Mouse (Mus musculus): ENCODE data around the gene Krt23.

The Krt23 gene

GRCm38 (mm10) chr11:99454044-99454443 lies 38.9 kb downstream of the Krt23 start:
- no peak for DNase-seq (ENCODE audit: low read depth)

DNA sequence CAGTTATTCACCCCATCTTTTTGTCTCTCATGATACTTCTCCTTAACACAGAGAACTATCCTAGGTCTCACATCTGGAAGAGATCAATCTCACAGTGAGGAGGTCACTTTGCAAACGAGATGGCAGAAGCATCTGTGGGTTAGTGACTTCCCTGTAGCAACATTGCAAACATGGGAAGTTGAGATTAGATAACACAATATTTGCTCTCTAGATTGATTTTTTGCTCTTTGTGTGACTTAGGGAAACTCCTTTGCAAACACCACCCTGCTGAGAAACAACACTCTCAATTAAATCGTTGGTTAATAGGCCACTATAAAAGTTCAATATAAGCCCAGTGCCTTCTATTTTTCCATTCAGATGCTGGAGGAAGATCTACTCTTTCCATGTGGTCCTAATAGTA lies 44.2 kb downstream of the Krt23 start:
- DNase-seq (ENCODE audit: low read depth) = no peak

DNA sequence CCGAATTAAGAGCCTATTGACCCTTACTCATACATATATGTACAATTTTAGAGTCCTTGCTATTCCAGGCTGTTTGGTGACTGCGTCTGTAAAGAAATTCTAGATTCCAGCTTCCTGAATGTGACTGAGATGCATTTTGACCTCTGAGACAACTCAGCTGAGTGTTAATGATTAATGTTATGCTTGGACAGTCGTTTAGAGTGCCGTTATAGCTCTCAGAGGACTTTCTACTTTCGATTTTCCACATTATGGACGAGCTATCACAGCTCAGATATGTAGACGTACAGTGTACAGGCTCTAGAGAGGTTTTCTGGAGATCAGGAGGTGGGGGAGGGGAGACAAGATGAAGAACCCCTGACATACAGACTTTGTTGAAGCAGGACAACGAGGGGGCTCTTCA lies 51.7 kb downstream of the Krt23 start:
- no peak for DNase-seq (ENCODE audit: low read depth)

DNA sequence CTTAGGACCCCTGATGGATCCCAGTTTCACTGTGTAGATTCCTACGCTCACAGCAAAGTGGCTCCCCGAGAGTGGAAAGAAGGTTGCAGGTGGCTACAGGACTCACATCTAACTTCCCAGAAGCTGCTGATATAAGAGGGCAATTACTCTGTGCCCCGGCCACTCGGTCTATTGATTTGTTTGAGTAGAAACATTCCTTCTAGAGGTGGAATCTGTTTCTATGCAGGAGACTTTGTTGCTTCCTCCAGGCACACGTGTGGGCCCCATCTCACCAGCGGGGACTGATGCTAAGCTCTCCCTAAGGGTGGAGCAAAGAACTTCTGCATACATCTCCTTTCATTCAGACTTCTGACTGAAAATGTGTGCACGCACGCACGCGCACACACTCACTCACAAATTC lies 53.5 kb downstream of the Krt23 start:
- DNase-seq (ENCODE audit: low read depth) = no peak

DNA sequence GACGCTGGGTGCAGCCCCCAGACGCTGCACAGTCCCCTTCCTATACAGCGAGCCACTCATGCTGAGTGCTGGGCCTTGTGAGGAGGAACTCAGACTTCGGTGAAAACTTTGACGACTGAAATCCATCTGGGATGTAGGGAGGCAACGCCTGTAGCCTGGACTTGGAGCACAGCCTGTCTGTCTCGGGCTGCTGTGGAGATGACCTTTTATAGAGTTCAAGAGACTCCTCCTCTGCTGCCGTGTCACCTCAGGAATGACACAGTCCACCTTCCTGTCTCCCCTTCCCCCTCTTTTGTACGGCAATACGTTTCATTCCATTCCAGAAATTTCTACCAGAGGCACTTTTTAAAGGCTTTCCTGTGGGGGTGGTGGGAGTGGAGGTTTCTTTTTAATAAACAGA lies 55.0 kb downstream of the Krt23 start, which contains the start of gene Krt20:
Krt20 (minus strand) TSS at position 179 of the 400 bp plus-strand sequence.
- no peak for DNase-seq (ENCODE audit: low read depth)

- DNase-seq (ENCODE audit: low read depth) = no peak
These were observed 56.3 kb downstream of the Krt23 start for GRCm38 (mm10) chr11:99436625-99437024.

DNA sequence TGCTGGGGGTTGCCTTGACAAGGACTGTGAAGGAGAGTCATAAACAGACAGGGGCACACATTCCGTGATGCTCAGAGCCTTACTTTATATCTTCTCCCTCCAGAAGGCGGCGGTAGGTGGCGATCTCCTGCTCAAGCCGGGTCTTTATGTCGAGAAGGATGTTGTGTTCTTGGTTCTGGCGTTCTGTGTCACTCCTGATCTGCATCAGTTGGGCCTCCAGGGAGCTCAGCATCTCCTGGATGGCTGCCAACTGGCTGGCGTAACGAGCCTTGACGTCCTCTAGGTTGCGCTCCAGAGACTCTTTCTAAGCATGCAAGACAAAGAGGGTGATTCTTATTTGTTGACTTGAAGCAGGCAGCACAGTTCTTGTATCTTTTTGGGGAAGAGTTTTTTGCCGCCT lies 62.3 kb downstream of the Krt23 start:
- no peak for DNase-seq (ENCODE audit: low read depth)
